Mouse (Mus musculus) cerebral cortex, adult 2 months (tissue): ENCODE data around the gene Ackr2.

Experiments used
- WGBS: fragments of 180-500 bp; shearing (Covaris S2); methylation state at CpG from one replicate; pipeline ENCODE4 v1.1.7; 2018; 5-methylcytosine and 5-hydroxymethylcytosine counted together

Ackr2 gene

DNA sequence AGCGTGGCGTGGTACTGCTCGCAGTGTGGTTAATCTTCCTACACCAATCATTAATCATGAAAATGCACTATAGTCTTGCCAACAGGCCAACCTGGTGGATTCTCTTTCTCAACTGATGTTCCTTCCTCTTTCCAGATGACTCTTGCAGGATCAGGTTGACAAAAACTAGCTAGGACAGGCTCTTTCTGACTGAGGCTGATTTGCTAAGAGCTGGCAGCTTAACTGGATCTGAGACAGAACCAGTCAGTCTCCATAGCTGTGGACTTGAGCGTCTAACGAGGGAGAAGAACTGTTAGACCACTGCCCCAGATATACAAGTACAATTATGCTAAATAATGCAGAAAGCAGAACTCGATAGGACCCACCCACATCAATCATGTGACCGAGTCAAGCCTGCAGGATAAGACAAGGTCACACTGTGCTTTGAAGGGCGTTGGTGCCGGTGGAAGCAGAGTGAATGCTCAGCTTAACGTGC, 20.9 kb downstream of the Ackr2 start:
- WGBS, result 79% methylated on average over 10 of the region's 10 CpGs

- WGBS, result 81% methylated on average over 8 of the region's 8 CpGs
These were observed 25.3 kb downstream of the Ackr2 start for GRCm38 (mm10) chr9:121923443-121923842.

GRCm38 (mm10) chr9:121923906-121924305, 25.8 kb downstream of the Ackr2 start:
- 79% methylated on average over 5 of the region's 5 CpGs for WGBS

DNA sequence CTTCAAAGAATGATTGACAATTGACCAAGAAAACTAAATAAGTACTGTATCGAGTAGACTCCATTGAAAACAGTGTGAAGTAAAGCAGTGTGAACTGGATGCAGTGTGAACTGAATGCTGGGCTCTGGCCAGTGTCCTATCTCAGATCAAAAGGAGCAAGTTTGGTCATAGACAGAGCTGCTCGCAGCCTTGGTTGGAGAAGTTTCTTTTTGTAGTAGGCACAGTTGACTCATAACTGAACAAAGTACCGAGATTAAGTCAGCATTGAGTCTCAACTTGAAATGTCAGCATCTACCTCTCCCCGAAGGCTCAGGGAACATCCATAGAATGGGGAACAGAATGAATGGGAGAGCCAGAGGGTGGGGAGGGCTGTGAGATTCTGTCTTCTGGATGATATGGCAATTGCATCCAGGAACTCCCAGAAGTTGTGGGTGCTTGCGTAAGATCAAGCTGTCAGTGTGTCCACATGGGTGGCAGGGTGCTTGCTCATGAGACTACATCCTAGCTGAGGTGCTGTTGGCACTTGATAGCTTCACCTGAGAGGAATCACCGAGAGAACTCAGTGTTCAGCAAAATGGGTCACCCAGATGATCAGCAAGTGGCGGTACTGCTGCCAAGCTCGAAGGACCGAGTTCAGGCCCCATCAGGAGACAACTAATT, 26.9 kb downstream of the Ackr2 start:
- WGBS, result 72% methylated on average over 9 of the region's 9 CpGs

- WGBS, result 83% methylated on average over 8 of the region's 8 CpGs
These were observed 27.8 kb downstream of the Ackr2 start for GRCm38 (mm10) chr9:121925959-121926358.

- 75% methylated on average over 11 of the region's 11 CpGs for WGBS
These were observed 28.7 kb downstream of the Ackr2 start for GRCm38 (mm10) chr9:121926634-121927405.

- WGBS, result 85% methylated on average over 7 of the region's 7 CpGs
These were observed 29.6 kb downstream of the Ackr2 start for GRCm38 (mm10) chr9:121927721-121928120.

DNA sequence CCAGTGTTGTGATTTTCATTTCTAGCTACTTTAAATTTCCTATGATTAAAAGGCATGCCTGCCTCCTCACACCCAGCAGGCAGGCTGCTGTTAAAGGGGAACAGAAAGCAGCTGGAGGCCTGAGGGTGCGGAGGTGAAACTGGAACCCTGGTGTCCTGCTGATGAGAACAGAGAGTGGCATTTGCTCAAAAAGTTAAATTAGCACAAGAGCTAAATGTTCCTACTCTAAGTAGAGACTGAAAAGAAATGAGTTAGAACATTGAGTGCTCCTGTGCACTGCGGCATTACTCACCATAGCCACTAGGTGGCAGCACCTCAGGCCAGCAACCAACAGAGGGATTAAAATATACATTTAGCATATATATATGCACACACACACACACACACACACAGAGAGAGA, 30.3 kb downstream of the Ackr2 start:
- 28% methylated on average over 2 of the region's 2 CpGs for WGBS

- WGBS, result 52% methylated on average over 4 of the region's 4 CpGs
These were observed 36.7 kb downstream of the Ackr2 start for GRCm38 (mm10) chr9:121934856-121935255.

- WGBS, result 73% methylated on average over 1 of the region's 1 CpGs
These were observed 38.8 kb downstream of the Ackr2 start for GRCm38 (mm10) chr9:121936952-121937351.

DNA sequence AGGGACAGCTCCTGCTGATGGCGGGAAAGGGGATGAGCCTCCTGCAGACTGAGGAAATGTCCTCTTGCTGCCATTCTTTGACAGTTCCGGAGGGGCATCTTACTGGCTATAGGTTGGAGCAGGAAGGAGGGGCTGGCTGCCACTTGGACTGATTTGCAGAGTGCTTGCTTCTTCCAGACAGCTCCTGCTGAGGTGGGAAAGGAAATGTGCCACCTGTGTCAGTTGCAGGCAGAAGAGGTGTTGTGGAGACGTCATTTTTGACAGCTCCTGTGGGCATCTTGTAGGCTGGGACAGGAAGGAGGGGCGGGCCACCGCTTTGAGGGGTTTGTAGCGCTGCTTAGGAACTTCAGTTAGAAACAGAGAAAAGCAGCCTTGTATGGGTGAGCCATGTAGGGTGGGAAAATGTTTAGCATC, 39.3 kb downstream of the Ackr2 start:
- WGBS, result 53% methylated on average over 6 of the region's 6 CpGs

GRCm38 (mm10) chr9:121937944-121938355, 39.8 kb downstream of the Ackr2 start:
- WGBS, result 61% methylated on average over 21 of the region's 21 CpGs

DNA sequence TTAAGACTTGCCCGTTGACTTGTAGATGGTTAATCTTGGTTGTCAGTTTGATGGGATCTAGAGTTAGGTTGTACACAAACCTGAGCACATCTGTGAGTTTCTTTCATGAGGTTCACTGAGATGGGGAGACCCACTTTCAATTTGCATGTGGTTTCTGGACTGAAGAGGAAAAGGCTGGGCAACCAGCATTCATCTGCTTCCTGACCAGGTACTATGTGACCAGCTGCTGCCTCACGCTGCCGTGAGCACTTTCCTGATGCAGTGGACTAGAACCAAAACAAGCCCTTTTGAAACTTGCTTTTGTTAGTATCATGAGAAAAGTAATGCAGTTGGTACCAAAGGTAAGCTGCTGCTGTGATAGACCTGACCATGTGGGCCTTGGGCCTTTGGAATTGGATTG, 44.9 kb downstream of the Ackr2 start:
- 89% methylated on average over 3 of the region's 3 CpGs for WGBS

DNA sequence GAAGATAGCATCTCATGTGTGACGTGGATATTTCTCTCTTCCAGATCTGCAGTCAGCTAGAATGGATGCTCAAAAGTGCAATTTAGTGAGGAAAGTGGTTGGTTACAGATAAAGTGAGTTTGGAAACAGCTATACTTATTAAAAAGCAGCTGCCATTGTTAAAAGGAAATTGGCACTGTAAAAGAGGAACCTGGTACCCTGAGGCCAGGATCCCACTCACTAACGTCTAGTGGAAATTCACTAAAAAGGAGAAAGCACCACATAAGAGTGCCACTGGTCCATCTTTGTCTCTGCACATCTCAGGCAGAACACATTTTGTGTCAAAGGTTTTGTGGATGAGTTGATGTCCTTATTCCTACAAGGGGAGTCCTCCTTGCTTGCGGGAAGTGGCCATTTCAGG, 45.5 kb downstream of the Ackr2 start:
- 89% methylated on average over 3 of the region's 3 CpGs for WGBS

DNA sequence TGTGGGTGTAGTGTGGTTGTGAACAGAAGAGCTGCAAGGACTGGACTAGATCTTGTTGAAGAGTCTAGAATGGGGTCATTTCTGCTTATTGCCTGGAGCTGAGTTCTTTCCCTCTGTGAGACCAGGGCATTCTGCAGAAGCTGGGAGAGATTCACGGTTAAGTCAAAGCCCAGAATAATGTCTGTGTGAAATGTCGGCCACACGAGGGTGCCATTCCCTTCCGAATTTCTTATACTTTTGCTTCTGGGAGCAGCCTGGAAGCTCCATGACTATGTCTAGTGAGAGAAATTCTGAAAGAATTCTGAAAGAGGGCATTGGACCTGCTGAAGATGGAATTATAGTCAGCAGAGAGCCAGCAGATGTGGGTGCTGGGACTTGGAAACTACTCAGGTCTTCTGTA, 49.6 kb downstream of the Ackr2 start:
- whole genome bisulfite sequencing, result 0% methylated on average over 4 of the region's 4 CpGs

DNA sequence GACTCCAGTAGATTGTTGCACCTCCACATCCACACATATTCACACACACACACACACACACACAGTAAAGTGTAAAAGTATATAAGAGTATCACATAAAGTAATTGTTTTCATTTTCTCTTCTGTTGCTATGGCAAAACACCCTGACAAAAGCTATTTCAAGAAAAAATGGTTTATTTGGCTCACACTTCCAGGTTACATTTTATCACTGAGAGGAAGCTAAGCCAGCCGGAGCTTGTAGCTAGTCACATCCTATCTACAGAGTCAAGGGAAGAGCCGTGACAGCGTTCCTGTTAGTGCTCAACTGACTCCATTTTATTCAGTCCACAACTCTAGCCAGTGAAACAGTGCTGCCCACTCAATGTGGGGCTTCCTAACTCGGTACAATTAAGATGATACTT, 50.3 kb downstream of the Ackr2 start:
- WGBS, result 39% methylated on average over 4 of the region's 4 CpGs

GRCm38 (mm10) chr9:121950418-121951113, 52.4 kb downstream of the Ackr2 start, which contains the start of gene Fam198a:
Gene Fam198a (plus strand): TSS chr9:121950988.
- 27% methylated on average over 14 of the region's 14 CpGs for WGBS

- WGBS, result 62% methylated on average over 4 of the region's 4 CpGs
These were observed 52.9 kb downstream of the Ackr2 start for GRCm38 (mm10) chr9:121951114-121951423.

GRCm38 (mm10) chr9:121952596-121952995, 54.4 kb downstream of the Ackr2 start:
- WGBS, result 86% methylated on average over 6 of the region's 6 CpGs

- WGBS, result 75% methylated on average over 7 of the region's 7 CpGs
These were observed 61.9 kb downstream of the Ackr2 start for GRCm38 (mm10) chr9:121959966-121960635.
